Mouse (Mus musculus): ENCODE results near the gene Blzf1. TPM values are rescaled to one million over a fixed set of nuclear protein-coding genes. Genes with fewer than 3 reads are reported as not detected.

Blzf1 gene
- total RNA-seq, 2 experiments from 2014 or later: 6.1 to 11.4 TPM

GRCm38 (mm10) chr1:164301949-164302348 lies 5.3 kb downstream of the Blzf1 start:
- no peak for ATAC-seq (replicated peaks; ENCODE audit: low FRiP score, poor library complexity, severe bottlenecking)

GRCm38 (mm10) chr1:164296473-164296872 lies 10.8 kb downstream of the Blzf1 start:
- no peak for ATAC-seq (replicated peaks; ENCODE audit: low FRiP score, poor library complexity, severe bottlenecking)

- no peak for ATAC-seq (replicated peaks; ENCODE audit: low FRiP score, poor library complexity, severe bottlenecking)
These were observed 13.2 kb downstream of the Blzf1 start for GRCm38 (mm10) chr1:164294071-164294470.

- ATAC-seq (replicated peaks; ENCODE audit: low FRiP score, poor library complexity, severe bottlenecking): no peak
These were observed 15.2 kb downstream of the Blzf1 start for GRCm38 (mm10) chr1:164292040-164292439.

- ATAC-seq (replicated peaks; ENCODE audit: low FRiP score, poor library complexity, severe bottlenecking): no peak
These were observed 19.9 kb downstream of the Blzf1 start for GRCm38 (mm10) chr1:164287406-164287805.

GRCm38 (mm10) chr1:164284007-164284406 lies 23.3 kb downstream of the Blzf1 start:
- ATAC-seq (replicated peaks; ENCODE audit: low FRiP score, poor library complexity, severe bottlenecking): no peak

- ATAC-seq (replicated peaks; ENCODE audit: low FRiP score, poor library complexity, severe bottlenecking): no peak
These were observed 28.0 kb downstream of the Blzf1 start for GRCm38 (mm10) chr1:164279332-164279731.

GRCm38 (mm10) chr1:164276552-164276951 lies 30.7 kb downstream of the Blzf1 start:
- ATAC-seq (replicated peaks; ENCODE audit: low FRiP score, poor library complexity, severe bottlenecking): no peak

GRCm38 (mm10) chr1:164275455-164275954 lies 31.8 kb downstream of the Blzf1 start, which contains the start of gene Ccdc181:
Gene Ccdc181, plus strand, starts transcription at chr1:164275585.
- ATAC-seq (replicated peaks; ENCODE audit: low FRiP score, poor library complexity, severe bottlenecking): peak; percentile 98

GRCm38 (mm10) chr1:164273659-164274058 lies 33.6 kb downstream of the Blzf1 start:
- ATAC-seq (replicated peaks; ENCODE audit: low FRiP score, poor library complexity, severe bottlenecking): no peak

GRCm38 (mm10) chr1:164270941-164271340 lies 36.3 kb downstream of the Blzf1 start:
- ATAC-seq (replicated peaks; ENCODE audit: low FRiP score, poor library complexity, severe bottlenecking): no peak

- no peak for ATAC-seq (replicated peaks; ENCODE audit: low FRiP score, poor library complexity, severe bottlenecking)
These were observed 45.7 kb downstream of the Blzf1 start for GRCm38 (mm10) chr1:164261553-164261952.

- ATAC-seq (replicated peaks; ENCODE audit: low FRiP score, poor library complexity, severe bottlenecking): no peak
These were observed 46.9 kb downstream of the Blzf1 start for GRCm38 (mm10) chr1:164260171-164261028.

- no peak for ATAC-seq (replicated peaks; ENCODE audit: low FRiP score, poor library complexity, severe bottlenecking)
These were observed 52.5 kb downstream of the Blzf1 start for GRCm38 (mm10) chr1:164254836-164255235.

- no peak for ATAC-seq (replicated peaks; ENCODE audit: low FRiP score, poor library complexity, severe bottlenecking)
These were observed 54.7 kb downstream of the Blzf1 start for GRCm38 (mm10) chr1:164252551-164252950.

- ATAC-seq (replicated peaks; ENCODE audit: low FRiP score, poor library complexity, severe bottlenecking): no peak
These were observed 55.9 kb downstream of the Blzf1 start for GRCm38 (mm10) chr1:164251438-164251837.

GRCm38 (mm10) chr1:164250391-164251150 lies 56.7 kb downstream of the Blzf1 start:
- no peak for ATAC-seq (replicated peaks; ENCODE audit: low FRiP score, poor library complexity, severe bottlenecking)

- peak; percentile 39 for ATAC-seq (replicated peaks; ENCODE audit: low FRiP score, poor library complexity, severe bottlenecking)
These were observed 58.0 kb downstream of the Blzf1 start for GRCm38 (mm10) chr1:164249332-164249711.

GRCm38 (mm10) chr1:164248465-164249331 lies 58.6 kb downstream of the Blzf1 start, which contains the start of gene Slc19a2:
Gene Slc19a2, plus strand, starts transcription at chr1:164249046.
- ATAC-seq (replicated peaks; ENCODE audit: low FRiP score, poor library complexity, severe bottlenecking): peak; percentile 91

- ATAC-seq (replicated peaks; ENCODE audit: low FRiP score, poor library complexity, severe bottlenecking): no peak
These were observed 59.3 kb downstream of the Blzf1 start for GRCm38 (mm10) chr1:164247971-164248370.

Data from erythroblast, adult 5-6 weeks (primary cell).